Mouse (Mus musculus) lung, postnatal 14 days (tissue): ENCODE measurements around the gene Gm45717.
A peak's percentile ranks its signal among the peaks of the same experiment; 100 is the strongest.

Experiments
- DNase-seq: peaks from one replicate; pipeline ENCODE4 v3.0.0; 2021

Gene Gm45717

GRCm38 (mm10) chr7:140942341-140942740 lies 13.4 kb downstream of the Gm45717 start:
- DNase-seq, result peak; percentile 23

DNA sequence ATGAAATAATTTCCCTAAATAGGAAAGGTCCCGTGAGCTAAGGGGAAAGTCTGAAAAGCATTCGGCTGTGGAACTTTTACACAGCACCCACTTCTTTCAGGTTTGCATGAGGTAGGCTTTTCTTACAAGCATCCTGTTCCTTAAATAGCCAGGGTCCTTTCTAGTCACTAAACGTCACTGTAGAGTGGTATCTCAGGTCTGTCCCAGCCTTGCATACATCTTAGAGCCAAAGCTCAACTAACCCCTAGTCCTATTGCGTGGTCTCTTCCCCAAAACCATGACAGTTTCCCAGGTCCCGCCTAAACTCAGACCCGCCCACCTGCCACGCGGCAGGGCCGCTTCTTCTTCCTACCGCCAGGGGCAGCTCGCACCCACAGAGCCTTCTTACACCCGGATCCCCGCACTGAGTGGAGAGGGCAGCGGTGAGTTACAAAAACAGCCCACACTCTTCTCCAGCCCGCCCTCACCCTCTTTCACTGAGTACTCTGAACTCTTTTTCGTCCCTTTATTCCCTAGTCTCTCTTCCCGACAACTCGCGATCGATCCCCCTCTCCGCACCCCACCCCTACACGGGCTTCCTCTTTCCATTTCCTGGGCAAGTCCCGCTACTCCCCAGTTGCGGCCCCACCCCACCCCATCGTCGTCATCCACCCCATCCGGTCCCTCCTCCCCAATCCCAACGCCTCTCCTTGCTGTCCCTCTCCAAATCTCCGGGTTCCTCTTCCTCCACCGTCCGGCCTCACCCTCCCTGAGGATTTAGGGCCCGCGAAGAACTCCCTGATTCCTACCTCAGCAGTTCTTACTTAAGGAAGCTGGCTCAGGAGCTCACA lies 14.3 kb downstream of the Gm45717 start, which contains the start of gene Pgghg:
Pgghg (plus strand) TSS at position 170 of the 830 bp plus-strand sequence.
- peak; percentile 89 for DNase-seq

DNA sequence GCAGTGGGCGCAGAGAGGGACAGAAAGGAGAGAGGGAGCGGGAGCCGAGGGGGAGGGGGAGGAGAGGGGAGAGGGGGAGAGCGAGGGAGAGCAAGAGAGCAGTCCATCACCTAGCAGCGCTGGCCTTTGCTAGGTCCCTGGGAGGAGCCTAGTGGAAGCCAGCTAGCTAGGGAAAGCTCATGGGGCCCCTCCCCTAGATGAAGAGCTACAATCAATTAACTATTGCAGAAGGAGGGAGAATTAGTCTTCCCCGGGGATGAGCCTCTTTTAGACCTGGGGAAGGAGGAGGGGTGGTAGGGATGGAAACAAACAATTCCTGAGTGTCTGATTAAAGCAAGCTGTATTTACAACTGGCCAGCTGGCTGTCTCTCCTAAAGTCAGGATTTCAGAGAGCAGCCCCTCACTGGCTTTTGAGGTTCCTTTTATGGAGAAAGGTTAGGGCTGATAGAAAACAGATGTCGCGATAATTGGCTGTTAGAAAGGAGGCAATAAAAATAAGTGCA lies 16.0 kb downstream of the Gm45717 start:
- DNase-seq, result peak; percentile 38

DNA sequence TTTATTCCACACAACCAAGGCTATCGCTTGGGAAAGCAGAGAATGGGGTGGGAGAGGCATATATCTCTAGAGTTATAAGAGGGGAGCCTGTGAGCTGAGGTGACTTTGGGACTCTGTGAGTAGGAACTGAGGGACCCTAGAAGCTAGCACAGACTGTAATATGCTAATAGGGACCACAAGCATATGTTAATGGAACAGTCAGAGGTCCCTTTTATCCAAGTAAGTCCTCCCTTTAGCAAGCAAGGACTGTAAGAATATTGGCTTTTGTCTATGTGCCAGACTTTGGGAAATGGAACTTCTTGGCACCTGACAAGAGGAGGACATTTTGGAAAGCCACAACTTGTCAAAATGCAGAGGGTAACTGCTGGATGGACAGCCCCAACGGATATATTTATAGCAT lies 16.8 kb downstream of the Gm45717 start:
- no peak for DNase-seq

DNA sequence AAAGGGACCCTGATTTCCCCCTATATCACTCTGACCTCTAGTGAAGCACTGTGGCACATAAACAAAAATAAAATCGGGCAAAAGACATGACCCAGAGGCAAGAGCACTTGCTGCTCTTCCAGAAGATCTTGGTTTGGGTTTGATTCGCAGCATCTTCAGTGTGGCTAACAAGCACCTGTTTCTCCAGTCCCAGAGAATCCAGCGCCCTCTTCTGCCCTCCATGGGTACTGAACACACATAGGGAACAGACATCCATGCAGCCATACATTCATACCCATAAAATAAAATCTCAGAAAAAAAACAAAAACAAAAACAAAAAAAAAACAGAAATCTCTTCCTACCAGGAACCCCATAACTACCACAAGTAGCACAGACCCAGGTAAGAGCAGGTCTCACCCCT lies 17.3 kb downstream of the Gm45717 start:
- DNase-seq, result no peak

- no peak for DNase-seq
Measured at GRCm38 (mm10) chr7:140927181-140927580, 28.6 kb downstream of the Gm45717 start.

DNA sequence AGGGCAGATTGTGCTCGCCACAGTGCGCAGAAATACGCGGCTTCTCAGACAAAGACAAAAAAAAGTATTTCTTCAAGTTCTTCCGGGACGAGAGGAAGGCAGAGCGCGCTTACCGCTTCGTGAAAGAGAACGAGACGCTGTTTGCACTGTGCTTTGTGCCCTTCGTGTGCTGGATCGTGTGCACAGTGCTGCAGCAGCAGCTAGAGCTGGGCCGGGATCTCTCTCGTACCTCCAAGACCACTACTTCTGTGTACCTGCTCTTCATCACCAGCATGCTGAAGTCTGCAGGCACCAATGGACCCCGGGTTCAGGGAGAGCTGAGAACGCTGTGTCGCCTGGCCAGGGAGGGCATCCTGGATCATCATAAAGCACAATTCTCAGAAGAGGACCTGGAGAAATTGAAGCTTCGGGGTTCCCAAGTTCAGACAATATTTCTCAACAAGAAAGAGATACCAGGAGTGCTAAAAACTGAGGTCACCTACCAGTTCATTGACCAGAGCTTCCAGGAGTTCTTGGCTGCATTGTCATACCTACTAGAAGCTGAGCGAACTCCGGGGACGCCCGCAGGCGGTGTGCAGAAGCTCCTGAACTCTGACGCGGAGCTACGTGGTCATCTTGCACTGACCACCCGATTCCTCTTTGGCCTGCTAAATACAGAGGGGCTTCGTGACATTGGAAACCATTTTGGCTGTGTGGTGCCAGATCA lies 32.5 kb downstream of the Gm45717 start:
- no peak for DNase-seq

GRCm38 (mm10) chr7:140922398-140923069 lies 33.2 kb downstream of the Gm45717 start:
- DNase-seq, result peak; percentile 44

DNA sequence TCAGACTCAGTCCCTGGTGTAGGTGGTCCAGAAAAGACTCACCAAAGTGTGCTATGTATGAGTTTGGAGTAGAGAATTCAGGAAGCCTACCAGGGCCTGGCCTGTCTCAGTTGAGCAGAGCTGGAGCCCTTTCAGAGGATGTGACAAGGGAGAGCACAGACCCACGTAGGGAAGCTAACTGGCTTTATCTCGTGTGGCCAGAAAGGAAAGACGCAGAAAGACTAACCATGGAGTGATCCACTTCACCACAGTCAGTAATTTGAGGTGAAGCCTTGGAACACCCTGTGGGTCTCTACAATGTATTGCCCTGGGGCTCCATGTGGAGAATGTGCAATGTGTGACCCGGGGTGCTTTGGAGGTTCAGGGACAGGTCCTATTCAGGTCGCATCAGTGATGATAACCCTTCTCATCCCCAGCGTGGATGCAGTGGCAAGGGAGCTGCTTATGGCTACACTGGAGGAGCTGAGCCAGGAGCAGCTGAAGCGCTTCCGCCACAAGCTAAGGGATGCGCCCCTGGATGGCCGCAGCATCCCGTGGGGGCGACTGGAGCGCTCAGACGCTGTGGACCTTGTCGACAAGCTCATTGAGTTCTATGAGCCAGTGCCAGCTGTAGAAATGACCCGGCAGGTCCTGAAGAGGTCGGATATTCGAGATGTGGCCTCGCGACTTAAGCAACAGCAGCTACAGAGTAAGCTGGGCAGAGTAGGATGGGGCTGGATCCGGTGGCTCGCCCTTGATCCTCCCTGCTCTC lies 34.3 kb downstream of the Gm45717 start:
- DNase-seq, result no peak

- DNase-seq, result no peak
Measured at GRCm38 (mm10) chr7:140920418-140921029, 35.2 kb downstream of the Gm45717 start, which contains the start of gene Nlrp6. Nlrp6 (plus strand) TSS chr7:140920902.

DNA sequence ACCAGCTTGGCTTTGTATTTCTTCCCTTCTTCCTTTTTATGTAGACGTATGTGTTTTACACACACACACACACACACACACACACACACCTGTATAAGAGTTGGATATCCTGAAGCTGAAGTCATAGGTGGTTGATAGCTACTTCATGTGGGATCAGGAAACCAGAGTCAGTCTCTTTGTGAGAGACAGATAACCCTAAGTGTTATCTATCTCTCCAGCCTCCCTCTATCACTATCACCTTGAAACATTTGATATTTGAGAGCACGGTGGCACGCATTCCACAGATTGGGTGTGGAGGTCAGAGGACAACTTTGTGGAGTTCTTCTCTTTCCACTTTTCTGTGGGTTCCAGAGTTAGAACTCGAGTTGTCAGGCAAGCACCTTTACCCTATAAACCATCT lies 35.8 kb downstream of the Gm45717 start:
- no peak for DNase-seq

GRCm38 (mm10) chr7:140914031-140914690 lies 41.6 kb downstream of the Gm45717 start:
- no peak for DNase-seq

- no peak for DNase-seq
Measured at GRCm38 (mm10) chr7:140912846-140913482, 42.8 kb downstream of the Gm45717 start.

DNA sequence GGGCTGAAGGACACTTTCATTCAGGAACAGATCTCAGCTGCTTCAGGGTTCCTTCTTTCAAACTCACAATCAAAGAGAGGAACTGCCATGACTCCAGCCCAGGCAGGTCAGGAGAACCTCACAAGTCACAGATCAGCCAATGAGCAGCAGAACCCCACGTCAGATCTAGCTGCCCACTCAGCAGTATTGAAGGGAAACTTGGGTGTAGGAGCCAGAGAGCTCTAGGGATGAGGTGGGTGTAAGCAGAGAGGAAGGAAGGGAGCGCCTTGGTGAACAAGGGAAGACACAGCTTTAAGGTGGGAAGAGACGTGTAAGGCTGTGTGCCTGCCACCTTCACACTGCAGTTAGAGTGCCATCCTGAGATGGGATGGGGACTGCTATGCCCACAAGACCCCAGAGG lies 43.4 kb downstream of the Gm45717 start:
- DNase-seq, result no peak

DNA sequence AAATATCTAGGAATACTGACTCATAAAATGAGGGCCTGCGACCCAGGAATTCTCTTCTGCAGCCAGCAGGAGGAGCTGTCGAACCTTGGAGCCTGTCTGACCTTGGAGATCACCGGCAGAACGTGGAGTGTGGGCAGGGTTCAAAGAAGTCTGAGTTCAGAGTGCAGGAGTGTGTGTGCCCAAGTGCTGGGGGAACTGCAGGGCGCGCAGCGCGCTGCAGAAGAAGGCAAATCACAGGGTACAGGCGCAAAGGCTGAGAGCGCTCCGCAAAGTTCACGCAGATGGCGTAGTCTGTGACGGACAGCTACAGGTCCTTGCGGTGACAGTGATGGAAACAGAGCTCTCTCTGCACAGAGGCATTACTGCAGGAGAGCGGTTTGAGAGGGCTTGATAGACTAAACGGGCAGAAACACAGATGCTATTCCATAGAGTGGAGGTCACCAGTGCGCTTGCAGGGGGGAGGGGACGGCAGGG lies 47.1 kb downstream of the Gm45717 start:
- DNase-seq, result peak; percentile 83

- DNase-seq, result no peak
Measured at GRCm38 (mm10) chr7:140908181-140908580, 47.6 kb downstream of the Gm45717 start.

DNA sequence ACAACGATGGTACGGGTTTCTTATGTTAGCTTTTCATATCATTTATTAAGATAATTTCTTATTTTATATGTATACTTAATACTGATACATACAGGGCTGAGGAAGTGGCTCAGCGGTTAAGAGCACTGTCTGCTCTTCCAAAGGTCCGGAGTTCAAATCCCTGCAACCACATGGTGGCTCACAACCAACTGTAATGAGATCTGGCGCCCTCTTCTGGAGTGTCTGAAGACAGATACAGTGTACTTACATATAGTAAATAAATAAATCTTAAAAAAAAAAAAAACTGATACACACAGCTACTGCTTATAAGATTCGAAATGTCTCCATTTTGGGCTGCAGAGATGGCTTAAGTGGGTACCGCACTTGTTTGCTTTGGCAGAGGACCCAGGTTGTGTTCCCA lies 48.0 kb downstream of the Gm45717 start:
- DNase-seq, result no peak

DNA sequence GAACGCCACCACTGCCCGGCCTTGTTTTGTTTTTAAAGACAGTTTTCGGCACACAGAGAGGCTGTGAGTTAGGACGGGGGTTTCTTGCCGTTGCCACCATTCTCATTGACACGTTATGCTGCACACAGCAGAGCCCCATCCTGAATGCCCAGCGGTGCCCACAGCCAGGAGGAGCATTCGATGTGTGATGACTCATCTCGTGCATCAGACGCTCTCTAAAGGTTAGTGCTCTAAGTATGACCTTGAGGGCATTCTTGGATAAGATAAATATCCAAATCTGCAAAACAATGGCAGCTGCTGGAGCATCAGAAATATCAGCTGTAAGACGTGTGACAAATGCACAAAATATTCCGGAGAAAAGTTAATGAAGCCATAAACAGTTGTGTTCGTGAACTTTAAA lies 48.6 kb downstream of the Gm45717 start:
- no peak for DNase-seq

DNA sequence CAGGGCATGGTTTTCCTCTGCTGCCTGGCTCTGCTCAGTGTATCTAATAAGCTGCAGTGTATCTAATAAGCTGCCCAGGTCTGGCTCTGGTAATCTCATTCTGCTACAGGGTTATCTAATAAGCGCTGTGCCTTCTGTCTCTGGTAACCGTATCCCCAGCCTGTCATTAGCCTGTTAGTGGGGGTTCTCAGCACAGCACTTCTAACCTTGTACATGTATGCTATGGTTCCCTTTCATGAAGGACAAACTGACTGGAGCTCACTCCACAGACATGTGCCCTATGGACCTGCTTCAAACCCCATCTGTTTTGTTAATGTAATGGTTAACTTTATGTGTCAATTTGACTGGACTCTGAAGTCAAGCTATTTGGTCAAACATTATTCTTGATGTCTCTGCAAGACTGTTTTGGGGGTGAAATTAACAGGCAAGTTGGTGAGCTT lies 50.1 kb downstream of the Gm45717 start:
- DNase-seq, result no peak

GRCm38 (mm10) chr7:140903212-140903611 lies 52.5 kb downstream of the Gm45717 start:
- peak; percentile 87 for DNase-seq
